Mouse (Mus musculus): ENCODE measurements around the gene Notch2. TPM values are rescaled to one million over a fixed set of nuclear protein-coding genes. Genes with fewer than 3 reads are reported as not detected.
A peak's percentile ranks its signal among the peaks of the same experiment; 100 is the strongest.

The Notch2 gene
- total RNA-seq, 2 experiments from 2014 or later = 16.7 to 17.8 TPM

GRCm38 (mm10) chr3:97993920-97994545 is 19.3 kb upstream of the Notch2 start:
- DNase-seq = no peak
- intact Hi-C loops (cut with DNase I) = no loop called here

GRCm38 (mm10) chr3:97994818-97995217 is 18.5 kb upstream of the Notch2 start:
- no peak for DNase-seq
- intact Hi-C loops (cut with DNase I) = no loop called here

GRCm38 (mm10) chr3:97998349-97998748 is 15.0 kb upstream of the Notch2 start:
- DNase-seq = no peak
- intact Hi-C loops (cut with DNase I) = no loop called here

GRCm38 (mm10) chr3:98003558-98003957 is 9.8 kb upstream of the Notch2 start:
- intact Hi-C loops (cut with DNase I) = no loop called here
- no peak for DNase-seq

- intact Hi-C loops (cut with DNase I) = no loop called here
- no peak for DNase-seq
Observed at GRCm38 (mm10) chr3:98004231-98004630, 9.1 kb upstream of the Notch2 start.

- intact Hi-C loops (cut with DNase I) = no loop called here
- DNase-seq = no peak
Observed at GRCm38 (mm10) chr3:98005306-98005705, 8.0 kb upstream of the Notch2 start.

- no peak for DNase-seq
- intact Hi-C loops (cut with DNase I) = no loop called here
Observed at GRCm38 (mm10) chr3:98006046-98006691, 7.2 kb upstream of the Notch2 start.

GRCm38 (mm10) chr3:98006973-98007372 is 6.4 kb upstream of the Notch2 start:
- DNase-seq = no peak
- intact Hi-C loops (cut with DNase I) = no loop called here

- DNase-seq = no peak
Observed at GRCm38 (mm10) chr3:98008143-98008542, 5.2 kb upstream of the Notch2 start.

GRCm38 (mm10) chr3:98009190-98009840 is 4.0 kb upstream of the Notch2 start:
- intact Hi-C loops (cut with DNase I) = no loop called here
- no peak for DNase-seq

More at GRCm38 (mm10) chr3:98008143-98008542, 5.2 kb upstream of the Notch2 start:
- intact Hi-C loops (cut with DNase I) = no loop called here

- no peak for DNase-seq
- intact Hi-C loops (cut with DNase I) = loop anchor here (2.0 to 5.0 kb wide), 3 partner anchors 14 to 246 kb away; no protein-coding TSS in a partner anchor
Observed at GRCm38 (mm10) chr3:98013086-98013400, 284 bp upstream of the Notch2 start.

GRCm38 (mm10) chr3:98015205-98016171 is 2.2 kb downstream of the Notch2 start:
- intact Hi-C loops (cut with DNase I) = no loop called here
- no peak for DNase-seq

GRCm38 (mm10) chr3:98016901-98017591 is 3.7 kb downstream of the Notch2 start:
- no peak for DNase-seq
- intact Hi-C loops (cut with DNase I) = no loop called here

GRCm38 (mm10) chr3:98018187-98018586 is 4.9 kb downstream of the Notch2 start:
- intact Hi-C loops (cut with DNase I) = no loop called here
- DNase-seq = no peak

GRCm38 (mm10) chr3:98020431-98021229 is 7.3 kb downstream of the Notch2 start:
- DNase-seq = peak in 1 of 2 experiments; percentile 39
- intact Hi-C loops (cut with DNase I) = no loop called here

- peak; percentile 43 to 61 for DNase-seq
Observed at GRCm38 (mm10) chr3:98024288-98024848, 11.0 kb downstream of the Notch2 start.

GRCm38 (mm10) chr3:98025521-98025920 is 12.2 kb downstream of the Notch2 start:
- DNase-seq = no peak
- intact Hi-C loops (cut with DNase I) = loop anchor here (5.0 kb wide), 1 partner anchor 37 kb away; no protein-coding TSS in a partner anchor

More at GRCm38 (mm10) chr3:98024288-98024848, 11.0 kb downstream of the Notch2 start:
- intact Hi-C loops (cut with DNase I) = no loop called here

- intact Hi-C loops (cut with DNase I) = loop anchor here (2.0 to 5.0 kb wide), 2 partner anchors 13 to 36 kb away; partner anchors contain the start of gene Notch2
- DNase-seq = peak in 1 of 2 experiments; percentile 43
Observed at GRCm38 (mm10) chr3:98025921-98026880, 12.9 kb downstream of the Notch2 start.

All from heart, postnatal 36 days (tissue).